Mouse (Mus musculus) frontal cortex, adult 2 months (tissue): ENCODE measurements at regions not wholly inside any gene's neighbourhood (a gene's known extent, or its start where the extent isn't known, plus 50 kb on each side); places are given as distances from the start of the nearest gene placed in this dataset.
A peak's percentile ranks its signal among the peaks of the same experiment; 100 is the strongest.

ENCODE experiments used
- DNase-seq, 2 experiments: peaks; one replicate each; pipeline ENCODE4 v3.0.0; 2022; ENCODE audit warnings: low spot score in 1 of 2; ENCODE audit errors: extremely low spot score in 1 of 2

DNA sequence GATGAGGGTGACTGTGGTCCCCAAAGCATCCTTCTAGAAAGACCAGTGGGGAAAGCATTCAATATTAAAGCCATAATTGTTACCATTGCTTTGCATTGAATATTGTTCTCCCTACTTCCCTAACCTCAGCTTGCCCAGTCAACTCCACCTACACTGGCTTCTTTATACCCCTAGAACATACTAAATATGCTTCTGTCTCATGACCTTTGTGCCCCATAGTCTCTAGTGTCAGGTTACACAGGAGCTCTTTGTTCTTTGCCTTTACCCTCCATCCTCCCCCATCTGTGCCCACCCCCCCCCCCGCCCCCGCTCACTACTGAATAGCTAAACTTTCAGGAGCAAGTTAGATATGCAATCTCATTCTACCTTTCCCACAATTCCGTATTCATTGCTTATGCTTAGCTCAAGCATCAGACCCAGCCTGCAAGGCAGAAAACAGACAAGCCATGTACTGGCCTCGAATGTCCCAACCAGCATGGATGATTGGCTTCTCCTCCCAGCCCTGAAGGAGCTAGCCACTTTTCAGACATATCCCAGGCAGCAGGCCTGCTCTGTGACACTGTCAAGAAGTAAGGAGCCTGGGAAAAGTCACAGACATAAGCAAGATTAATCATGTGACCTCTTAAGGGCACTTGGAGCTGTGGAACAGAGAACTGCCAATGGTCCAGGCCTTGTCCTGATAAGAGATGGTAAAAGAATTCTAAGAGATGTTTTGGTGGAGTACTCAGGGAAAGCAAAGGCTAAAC, 410.4 kb downstream of the Insc start:
- DNase-seq: no peak

DNA sequence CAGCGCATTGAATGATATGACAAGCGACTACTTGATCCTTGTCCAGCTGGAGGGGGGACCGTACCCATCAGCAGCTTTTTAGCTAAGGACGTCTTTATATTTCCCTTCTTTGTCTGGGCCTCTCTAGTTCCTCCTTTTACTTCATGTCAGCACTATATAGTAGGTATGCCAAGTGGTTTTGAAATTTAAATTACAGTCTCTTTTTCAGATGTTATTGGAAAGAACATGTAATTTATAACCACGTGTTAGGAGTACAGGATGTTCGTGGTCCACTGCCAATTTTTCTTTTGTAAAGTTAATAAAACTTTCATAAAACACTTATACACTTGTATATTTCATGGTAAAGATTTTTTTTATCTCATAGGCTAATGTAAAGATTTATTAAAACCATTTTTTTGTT, 426.5 kb downstream of the Insc start:
- DNase-seq: no peak

DNA sequence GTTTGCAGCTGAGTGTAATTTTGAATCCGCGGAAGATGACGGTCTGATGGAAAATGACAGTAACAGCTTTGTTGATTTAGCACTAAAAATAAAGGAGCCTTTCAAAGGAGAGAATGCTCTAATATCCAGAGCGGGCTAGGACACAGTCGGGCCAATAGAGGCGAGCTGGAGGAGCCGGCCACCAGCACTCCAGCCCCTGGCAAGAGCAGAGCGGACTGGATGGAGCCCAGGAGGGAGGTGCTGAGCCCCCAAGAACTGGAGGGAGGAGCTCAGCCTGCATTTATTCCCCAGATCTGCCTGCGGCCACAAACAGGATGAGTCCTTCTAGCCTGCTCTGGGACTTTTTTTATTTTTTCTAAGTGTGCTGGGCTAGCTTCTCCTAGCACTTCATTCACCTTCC, 426.9 kb downstream of the Insc start:
- DNase-seq: peak in 1 of 2 experiments; percentile 28

DNA sequence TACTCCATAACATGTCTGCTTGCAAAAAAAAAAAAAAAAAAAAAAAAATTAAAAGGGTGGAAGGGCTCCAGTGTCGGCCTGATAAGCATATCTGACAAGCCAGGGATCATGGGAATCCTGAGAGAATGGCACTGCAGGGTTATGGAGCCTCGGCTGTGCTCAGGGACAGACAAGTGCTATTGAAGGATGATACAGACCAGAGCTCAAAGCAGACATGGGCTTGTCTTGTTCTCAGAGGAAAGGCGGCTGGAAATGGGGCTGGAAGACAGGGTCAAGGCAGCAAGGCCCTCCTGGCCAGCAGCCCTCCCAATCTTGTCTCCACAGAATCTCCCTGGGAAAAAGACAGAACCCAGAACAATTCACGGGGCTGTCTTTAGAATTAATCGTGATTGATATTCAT, 449.0 kb downstream of the Insc start:
- no peak for DNase-seq

DNA sequence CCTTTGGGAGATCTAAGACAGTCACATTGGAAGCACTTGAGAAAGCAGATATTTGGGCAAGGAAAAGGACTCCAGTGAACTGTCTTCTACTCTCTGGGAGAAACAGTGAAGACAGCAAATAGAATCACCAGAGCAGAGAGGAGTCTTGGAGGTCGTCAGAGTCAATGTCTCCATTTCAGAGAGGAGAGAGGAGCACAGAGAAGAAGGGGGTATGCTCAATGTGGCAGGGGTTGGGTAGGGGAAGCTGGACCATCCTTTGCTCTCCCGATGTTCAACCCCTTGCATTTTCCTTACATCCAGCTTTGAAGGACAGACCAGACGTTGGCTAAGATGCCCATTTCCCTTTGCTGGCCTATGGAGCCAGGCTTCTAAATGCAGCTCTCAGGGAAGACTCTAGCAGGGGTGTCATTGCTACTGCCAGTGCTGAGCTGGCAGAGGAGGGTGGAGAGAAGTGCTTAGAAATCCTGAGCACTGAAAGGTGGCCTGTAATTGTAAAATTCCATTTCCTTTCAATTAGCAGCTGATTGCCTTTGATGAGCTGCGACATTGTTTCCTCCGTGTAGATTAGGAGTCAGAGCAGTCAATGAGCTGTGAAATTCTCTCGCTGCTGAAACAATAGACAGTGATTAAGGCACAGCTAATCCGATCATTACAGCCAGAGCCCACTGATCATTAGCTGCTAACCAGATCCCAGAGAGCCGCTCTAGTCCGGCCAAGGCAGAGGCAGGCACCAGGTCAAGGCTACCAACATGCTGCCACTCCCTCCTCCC, 449.7 kb downstream of the Insc start:
- DNase-seq: peak in 1 of 2 experiments; percentile 4

DNA sequence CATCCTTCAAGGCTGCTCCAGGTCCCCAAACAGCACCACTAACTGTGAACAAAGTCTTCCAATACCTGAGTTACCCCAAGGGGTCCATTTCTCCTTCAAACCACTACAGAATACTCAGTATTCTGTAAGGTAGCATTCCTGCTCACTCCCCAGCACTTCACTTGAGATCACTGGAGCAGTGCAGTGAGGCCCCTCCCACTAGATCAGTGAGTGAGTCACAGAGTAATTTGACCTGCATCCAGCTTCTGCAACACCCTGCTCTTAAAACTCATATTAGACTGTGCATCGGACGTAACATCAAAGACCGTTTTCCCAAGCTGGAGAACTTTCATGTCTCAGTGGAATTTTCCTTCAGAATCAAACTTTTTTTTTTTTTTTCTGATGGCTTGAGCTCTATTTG, 461.4 kb downstream of the Insc start:
- no peak for DNase-seq

DNA sequence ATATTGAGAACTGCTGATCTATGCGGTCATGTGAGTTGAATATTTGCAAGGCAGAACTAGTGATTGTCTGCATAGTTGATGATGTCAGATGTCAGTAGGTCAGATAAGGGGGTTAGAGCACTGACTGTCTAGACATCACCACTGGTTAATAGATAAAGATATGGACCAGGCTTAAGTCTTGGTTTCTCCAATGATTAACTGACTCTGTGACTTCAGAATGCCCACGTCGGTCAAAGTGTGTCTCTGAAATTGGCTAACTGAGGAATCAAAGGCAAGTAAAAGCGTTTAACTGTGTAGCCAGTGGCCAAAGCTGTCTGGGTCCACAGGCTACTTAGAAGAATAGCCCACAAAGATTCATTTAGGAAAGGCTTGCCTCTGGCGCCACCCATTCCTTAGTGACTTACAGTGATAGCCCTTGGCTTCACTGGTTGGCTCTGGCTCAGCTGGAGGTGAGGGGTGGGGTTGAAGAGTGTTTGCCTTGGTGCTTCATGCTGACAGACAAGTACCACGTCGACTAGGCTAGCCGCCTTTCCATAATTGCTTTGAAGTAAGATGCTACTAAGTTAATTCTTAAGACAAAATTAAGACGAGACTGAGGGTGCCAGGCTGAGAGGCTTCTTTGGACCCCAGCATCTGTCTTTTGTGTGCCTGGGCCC, 463.1 kb downstream of the Insc start:
- DNase-seq: no peak

DNA sequence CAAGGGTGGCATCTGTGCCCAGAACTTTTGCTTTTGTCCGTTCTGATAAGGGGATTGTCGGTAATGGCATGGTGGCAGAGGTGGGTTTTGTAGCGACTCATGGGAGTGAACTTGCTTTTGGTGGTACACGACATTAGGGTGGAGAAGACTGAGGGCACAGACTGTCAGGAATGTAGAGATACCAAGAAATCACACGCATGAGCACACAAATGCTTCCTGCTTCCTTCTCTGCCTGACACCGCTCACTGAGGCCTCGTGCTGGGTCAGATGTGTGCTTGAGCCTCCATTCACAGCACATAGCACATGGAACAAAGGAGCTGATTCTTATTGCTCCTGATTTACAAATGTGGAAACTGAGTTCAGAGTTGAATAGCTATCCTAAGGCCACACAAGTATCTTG, 465.3 kb downstream of the Insc start:
- no peak for DNase-seq

DNA sequence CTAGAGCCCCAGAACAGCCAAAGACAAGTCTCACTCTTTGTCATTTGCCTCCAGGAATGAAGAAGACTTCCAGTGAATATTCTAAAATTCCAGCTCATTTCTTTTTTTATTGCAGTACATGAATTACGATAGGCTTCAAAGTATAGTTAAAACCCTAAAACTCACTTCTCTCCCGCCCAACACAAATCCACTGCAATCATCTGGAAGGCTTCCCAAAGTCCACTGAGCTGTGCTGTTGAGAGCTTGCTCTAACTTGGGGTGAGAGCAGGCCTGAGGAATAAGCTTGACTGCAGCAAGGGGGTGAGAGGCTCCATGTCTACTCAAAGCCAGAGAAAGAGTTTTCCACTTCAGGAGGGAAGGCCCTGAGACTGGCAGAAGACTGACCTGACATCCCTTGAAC, 466.5 kb downstream of the Insc start:
- DNase-seq: no peak

DNA sequence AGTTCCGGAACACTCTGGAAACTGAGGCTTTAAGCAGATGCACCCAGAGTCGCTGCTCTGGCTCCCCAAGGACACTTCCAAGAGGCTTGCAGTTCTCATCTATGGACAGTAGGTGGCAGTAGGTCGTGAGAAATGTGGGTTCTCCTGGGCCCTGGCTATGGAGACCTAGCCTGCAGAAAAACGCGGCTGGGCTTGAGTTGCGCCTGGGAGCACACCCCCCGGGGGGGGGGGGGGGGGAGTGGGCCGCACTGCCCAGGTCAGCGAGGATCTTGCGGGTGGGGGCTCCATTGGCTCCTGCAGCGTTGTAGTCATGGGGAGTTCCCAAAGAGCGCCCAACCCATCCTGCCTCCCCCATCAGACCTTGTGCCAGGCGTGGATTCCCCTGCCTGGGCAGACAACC, 473.3 kb downstream of the Insc start:
- peak; percentile 61 to 94 for DNase-seq

DNA sequence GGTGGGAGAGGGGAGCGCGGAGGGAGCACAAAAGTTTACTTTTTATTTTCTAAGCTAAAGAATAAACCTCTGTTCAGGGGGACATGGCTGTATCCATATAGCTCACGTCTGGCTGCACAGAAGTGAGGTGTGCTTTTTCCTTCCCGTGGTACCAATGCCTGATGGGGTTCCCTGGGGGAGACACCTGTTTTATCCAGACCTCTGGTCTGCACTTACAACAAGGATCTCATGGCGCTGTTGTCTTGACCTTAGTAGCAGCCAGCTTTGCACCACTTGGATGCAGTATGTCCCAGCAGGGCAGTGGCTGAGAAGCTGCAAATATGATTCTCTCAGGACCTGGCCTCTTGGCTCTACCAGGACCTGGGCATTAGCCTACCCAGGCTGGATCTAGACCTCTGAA, 473.8 kb downstream of the Insc start:
- DNase-seq: no peak

DNA sequence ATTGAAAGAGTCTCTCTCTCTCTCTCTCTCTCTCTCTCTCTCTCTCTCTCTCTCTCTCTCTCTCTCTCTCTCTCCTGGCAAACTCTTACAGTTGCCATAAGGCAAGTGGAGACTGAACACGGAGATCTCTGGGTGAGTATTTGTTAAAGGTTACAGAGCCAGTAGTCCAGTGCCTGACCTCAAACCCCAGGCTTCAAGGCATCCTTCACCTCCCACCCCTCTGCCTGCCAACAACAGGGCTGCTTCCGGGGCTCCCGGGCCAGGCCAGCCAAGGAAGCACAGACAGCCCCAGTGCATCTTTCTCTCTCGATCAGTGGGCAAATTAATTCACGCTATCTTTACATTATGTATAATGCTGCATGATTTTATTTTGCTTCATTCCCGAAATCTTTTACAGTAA, 474.2 kb downstream of the Insc start:
- DNase-seq: no peak

DNA sequence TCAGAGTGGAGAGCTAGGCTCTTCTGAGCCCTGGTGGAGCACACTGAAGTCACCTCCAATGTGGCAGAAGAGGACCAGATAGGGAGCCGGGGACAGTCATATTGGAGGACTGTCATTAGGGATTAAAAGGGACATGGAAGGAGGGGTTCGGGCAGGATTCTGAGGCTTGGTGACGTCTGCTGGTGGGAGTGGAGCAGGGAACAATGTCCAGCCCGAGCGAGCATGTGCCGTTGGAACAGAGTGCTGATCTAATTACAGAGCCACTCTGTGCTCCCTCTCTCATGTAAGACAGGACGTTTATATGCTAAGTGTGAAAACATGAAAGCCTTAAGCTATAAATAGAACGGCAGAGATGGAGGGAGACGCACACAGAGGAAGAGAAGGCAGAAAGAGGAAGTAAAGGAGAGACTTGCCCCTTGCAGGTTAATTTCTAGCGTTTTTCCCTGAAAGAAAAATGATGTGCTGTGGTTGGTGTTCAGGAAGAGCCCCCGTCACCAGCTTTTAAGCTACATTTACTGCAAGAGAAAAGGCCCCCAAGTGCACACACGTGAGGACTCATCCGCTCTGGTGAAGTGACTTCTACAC, 475.2 kb downstream of the Insc start:
- no peak for DNase-seq

DNA sequence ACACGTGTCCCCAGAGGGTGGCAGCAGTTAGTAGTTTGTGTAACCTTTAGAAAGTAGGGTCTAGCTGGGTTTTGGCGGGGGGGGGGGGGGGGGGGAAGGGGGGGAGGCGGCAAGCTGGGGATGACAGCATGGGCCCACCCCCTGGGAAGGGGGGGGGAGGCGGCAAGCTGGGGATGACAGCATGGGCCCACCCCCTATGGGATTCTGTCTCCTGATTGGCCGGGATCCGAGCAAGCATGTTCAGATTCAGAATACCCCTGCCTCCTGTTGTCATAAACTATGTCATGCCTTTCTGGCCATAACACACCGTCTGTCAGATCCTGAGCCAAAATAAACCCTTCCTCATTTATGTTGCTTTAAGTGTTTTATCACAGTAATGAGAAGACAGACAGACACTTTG, 479.1 kb downstream of the Insc start:
- no peak for DNase-seq

DNA sequence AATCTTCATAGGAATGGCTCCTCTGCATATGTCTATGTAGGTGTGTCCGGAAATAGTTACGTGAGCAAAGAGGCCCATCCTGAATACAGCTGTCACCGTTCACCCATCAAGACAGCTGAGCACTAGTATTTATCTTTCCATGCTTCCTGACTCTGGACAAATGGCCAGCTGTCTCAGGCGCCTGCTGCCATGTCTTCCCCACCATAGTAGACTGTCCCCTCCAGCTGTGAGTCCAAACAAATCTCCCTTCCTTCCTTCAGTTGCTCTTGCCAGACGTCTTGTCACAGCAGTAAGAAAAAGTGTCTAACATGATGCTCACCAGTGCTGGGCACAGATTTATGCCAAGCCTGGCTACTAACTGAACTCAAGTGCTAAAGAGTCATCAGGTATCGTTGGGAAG, 487.0 kb downstream of the Insc start:
- DNase-seq: no peak

DNA sequence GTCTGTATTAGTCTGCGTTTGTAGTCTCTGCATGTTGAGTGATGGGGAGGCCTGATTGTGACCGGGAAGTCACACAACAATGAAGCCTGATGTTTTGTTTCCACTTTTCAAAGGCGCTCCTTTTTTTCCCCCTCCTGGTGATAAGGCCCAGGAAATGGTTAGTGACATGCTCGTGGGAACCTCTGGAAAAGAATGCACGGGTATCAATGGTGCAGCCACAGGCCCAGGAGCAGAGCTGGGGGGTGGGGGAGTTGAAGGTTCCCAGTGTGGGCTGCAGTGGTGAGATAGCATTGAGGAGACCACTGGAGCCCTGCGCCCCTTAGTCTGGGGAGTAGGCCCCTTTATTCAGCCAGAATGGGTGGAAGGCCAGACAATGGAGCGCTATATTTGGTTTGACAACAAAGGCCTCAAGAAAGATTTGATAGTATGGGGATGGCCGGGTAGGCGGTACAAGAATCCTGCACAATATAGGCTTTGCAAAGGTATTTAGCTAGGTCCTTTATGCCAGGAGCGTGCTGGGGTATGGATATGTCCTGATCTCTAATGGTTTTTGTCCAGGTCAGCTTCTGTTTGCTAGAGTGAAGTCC, 490.4 kb downstream of the Insc start:
- no peak for DNase-seq

DNA sequence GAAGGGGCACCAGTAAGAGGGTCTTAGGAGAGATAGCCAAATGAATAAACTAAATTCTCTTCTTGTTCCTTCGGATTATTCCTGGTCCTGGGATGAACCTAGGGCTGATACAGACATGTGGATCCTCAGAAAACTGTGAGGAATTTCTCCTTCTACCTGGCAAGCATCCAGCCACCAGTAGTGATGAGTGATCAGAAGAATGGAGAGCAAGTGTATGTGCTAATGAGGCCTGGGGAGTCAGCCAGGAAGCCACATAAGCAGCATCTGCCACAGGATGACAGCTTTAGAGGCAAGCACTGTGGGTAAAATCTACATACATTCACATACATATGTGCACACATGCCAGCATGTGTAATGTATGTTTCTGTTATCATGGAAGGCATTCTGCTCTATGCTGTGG, 493.6 kb downstream of the Insc start:
- DNase-seq: no peak

DNA sequence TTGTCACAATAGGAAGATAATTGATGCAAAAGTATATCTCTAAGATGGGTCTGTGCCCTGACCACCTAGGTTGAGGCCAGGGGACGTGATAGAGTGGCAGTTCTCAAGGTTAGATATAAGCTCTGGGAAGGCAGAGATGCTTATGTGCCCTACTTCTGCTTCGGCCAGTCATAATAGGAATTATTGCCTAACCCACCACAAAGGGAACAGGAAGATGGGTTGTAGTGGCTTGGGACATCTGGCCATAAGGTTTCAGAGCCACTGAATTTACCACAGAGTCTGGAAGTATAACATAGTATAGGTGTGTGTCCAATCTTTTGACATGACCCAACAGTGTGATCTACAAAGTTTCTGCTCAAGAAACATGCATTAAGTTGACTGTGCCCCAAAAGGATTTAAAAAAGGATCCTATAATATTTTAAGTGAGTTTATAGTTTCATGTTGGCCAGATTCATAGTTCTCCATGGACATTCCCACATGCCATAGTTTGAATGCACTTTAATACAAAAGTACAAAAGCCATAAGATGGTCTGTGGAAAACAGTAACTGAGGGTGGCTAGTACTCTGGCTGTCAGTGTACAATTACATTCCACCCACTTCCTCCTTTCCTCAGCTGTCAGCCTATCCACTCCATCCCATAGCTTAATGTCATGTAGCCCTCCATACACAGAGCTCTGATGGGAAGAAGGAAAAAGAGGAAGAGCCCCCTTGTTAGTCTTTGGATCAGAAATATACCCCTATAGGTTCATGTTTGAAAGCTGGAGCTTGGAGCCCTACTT, 508.3 kb downstream of the Insc start:
- no peak for DNase-seq

DNA sequence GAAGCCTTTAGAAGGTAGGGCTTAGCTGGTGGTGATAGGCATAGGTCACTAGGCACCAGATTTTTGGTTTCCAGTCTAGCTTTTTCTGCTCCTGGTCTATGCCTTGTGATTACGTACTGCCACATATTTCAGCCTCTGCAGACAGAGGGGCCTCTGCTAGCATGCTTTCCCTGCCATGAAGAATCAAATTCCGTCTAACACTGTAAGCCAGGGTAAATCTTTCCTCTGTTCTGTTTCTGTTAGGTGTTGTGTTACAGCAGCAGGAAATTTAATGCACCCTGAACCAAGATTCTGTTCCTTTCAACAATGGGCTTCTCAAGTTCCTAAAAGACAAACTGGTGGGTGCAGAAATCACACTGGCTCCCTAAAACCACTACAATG, 508.9 kb downstream of the Insc start:
- DNase-seq: no peak

DNA sequence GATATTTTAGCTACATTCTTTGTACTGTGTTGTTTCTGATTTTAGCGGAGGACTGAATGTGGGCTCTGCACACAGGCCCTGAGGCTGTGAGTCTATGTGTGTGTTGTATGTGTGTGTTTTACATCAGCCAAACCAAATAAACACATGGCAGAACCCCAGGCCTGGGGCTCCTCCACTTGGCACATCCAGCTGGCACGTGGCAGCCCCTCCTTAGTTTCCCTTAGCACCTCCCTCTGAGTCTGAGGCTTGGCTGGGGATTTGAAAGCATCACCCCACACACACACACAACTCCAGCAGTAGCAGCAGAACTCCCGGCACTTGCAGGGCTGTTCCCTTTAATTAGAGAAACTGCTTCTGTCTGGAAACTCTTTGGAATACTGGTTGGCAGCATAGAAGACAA, 515.1 kb downstream of the Insc start:
- no peak for DNase-seq
